Mouse (Mus musculus) spleen, adult 2 months (tissue): ENCODE measurements around the gene E130114P18Rik.

Experiments
- CTCF ChIP-seq: fragments of 200-500 bp; IDR thresholded peaks from 2 replicates; pipeline ENCODE4 v1.5.1; 2011; ENCODE audit warnings: mild to moderate bottlenecking, inconsistent platforms; ENCODE audit not compliant: insufficient read depth, insufficient read length, insufficient replicate concordance; ENCODE audit errors: extremely low read depth
- POLR2A ChIP-seq: fragments of 200-500 bp; IDR thresholded peaks from 2 replicates; pipeline ENCODE4 v1.6.1; 2011; ENCODE audit warnings: low read depth, low read length, inconsistent platforms

DNA sequence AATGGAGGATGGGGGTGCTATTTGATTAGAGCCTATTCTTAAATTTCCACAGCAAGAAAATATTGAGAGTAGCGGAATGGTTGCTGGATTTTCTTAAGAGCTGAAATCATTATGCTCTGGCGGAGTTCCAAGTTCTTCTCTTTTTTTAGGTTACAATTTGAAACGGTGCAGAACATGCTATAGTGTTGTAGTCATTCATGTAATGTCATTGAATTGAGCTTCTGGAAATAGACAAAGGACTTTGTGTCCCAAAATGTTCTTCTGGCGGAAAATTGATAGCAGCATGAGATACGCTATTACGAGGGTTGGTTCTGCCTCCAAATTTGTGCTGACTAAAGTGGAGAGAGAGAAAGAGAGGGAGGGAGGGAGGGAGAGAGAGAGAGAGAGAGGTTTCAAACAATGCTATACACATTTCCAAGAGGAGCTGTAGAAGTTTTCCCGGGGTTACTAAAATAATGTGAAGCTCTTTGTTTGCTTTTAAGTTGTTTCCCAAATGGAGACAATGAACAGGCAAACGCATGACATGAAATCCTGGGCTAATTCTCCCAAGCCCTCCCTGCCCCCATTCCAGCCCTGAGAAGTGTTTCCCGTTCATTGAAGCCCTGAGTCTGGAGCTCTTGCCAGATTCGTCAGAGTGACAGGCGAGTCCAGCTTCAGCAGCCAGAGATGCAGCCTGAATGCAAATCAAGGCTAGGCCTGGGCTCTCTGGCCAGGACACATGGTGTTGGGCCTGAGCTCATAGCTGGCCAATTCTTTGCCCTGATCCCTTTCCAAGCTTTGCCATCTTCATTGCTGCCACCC, 128.9 kb downstream of the E130114P18Rik start:
- TF ChIP-seq POLR2A (no peak), CTCF (no peak)
